Mouse (Mus musculus) left cerebral cortex, postnatal 25 days (tissue): Measurements from ENCODE around the gene Krtap3-3. TPM values are rescaled to one million over a fixed set of nuclear protein-coding genes. Genes with fewer than 3 reads are reported as not detected.

Experiments used
- total RNA-seq, 2 experiments: library from RNA; stranded (reverse); gene quantifications; 2 replicates each; pipeline ENCODE4 v1.2.3; 2021

Gene Krtap3-3
- total RNA-seq, 2 experiments from 2014 or later: not detected

Other genes with a start within 250 kb of the Krtap3-3 start
- gene Krt25, start 227.9 kb downstream of the Krtap3-3 start, total RNA-seq: not detected
- gene Krt26, start 212.9 kb downstream of the Krtap3-3 start, total RNA-seq: not detected
- not detected for gene Krt27, start 199.8 kb downstream of the Krtap3-3 start, total RNA-seq
- under 1 TPM in 1 of 2 experiments, not detected in 1; 0.34 TPM for gene Krt28, start 176.0 kb downstream of the Krtap3-3 start, total RNA-seq
- 10 to 100 TPM; 10.6 to 11.7 TPM for gene Krt10, start 161.5 kb downstream of the Krtap3-3 start, total RNA-seq
- 10 to 100 TPM; 10.3 TPM for gene Krt12, start 128.6 kb downstream of the Krtap3-3 start, total RNA-seq
- gene Krt20, start 112.7 kb downstream of the Krtap3-3 start, total RNA-seq: not detected
- gene Krt23, start 57.7 kb downstream of the Krtap3-3 start, total RNA-seq: not detected
- not detected for gene Krt39, start 29.5 kb downstream of the Krtap3-3 start, total RNA-seq
- not detected for gene Krt40, start 7.7 kb downstream of the Krtap3-3 start, total RNA-seq
- gene Krtap3-2, start 6.0 kb upstream of the Krtap3-3 start, total RNA-seq: not detected
- not detected for gene Gm11939, start 8.6 kb upstream of the Krtap3-3 start, total RNA-seq
- gene Krtap3-1, start 15.8 kb upstream of the Krtap3-3 start, total RNA-seq: not detected
- gene Krtap1-5, start 30.2 kb upstream of the Krtap3-3 start, total RNA-seq: not detected
- not detected for gene Krtap1-4, start 32.8 kb upstream of the Krtap3-3 start, total RNA-seq
- gene Krtap1-3, start 40.5 kb upstream of the Krtap3-3 start, total RNA-seq: not detected
- gene Krtap9-3, start 47.2 kb upstream of the Krtap3-3 start, total RNA-seq: not detected
- gene Gm11938, start 52.4 kb upstream of the Krtap3-3 start, total RNA-seq: not detected
- gene Gm11937, start 59.3 kb upstream of the Krtap3-3 start, total RNA-seq: not detected
- not detected for gene Krtap2-4, start 64.0 kb upstream of the Krtap3-3 start, total RNA-seq
- gene Gm11562, start 69.6 kb upstream of the Krtap3-3 start, total RNA-seq: not detected
- not detected for gene Krtap4-1, start 77.4 kb upstream of the Krtap3-3 start, total RNA-seq
- not detected for gene Krtap4-2, start 84.2 kb upstream of the Krtap3-3 start, total RNA-seq
- gene Krtap4-7, start 93.2 kb upstream of the Krtap3-3 start, total RNA-seq: not detected
- gene Gm11555, start 99.4 kb upstream of the Krtap3-3 start, total RNA-seq: not detected
- gene Gm11563, start 108.1 kb upstream of the Krtap3-3 start, total RNA-seq: not detected
- not detected for gene Krtap4-6, start 115.1 kb upstream of the Krtap3-3 start, total RNA-seq
- not detected for gene Gm14190, start 139.9 kb upstream of the Krtap3-3 start, total RNA-seq
- not detected for gene Gm14180, start 183.4 kb upstream of the Krtap3-3 start, total RNA-seq
- gene Gm11595, start 222.0 kb upstream of the Krtap3-3 start, total RNA-seq: not detected
- not detected for gene Krtap4-8, start 229.8 kb upstream of the Krtap3-3 start, total RNA-seq
- not detected for gene Krtap4-9, start 234.3 kb upstream of the Krtap3-3 start, total RNA-seq
- gene Gm11596, start 242.6 kb upstream of the Krtap3-3 start, total RNA-seq: not detected
- gene Gm11569, start 248.1 kb upstream of the Krtap3-3 start, total RNA-seq: not detected